Mouse (Mus musculus): ENCODE data around the gene Zfp940. TPM values are rescaled to one million over a fixed set of nuclear protein-coding genes. Genes with fewer than 3 reads are reported as not detected.

Gene Zfp940
- polyA plus RNA-seq, 1 experiment from 2014 or later = 12.4 TPM

GRCm38 (mm10) chr7:29859532-29860517 is 6.4 kb upstream of the Zfp940 start, which contains the start of gene Zfp420:
Gene Zfp420, plus strand, starts transcription at chr7:29859979.
- ATAC-seq (ENCODE audit: low FRiP score) = peak; percentile 97
- Histone ChIP-seq H3K4me3 (ENCODE audit: low read depth, low read length) (peak within 1 kb of the TSS; percentile 50), H3K9me3 (ENCODE audit: control insufficient read depth, low read length) (no peaks in the 10 kb centered on the region), H3K27ac (ENCODE audit: low read depth, low read length) (0 out of 2 replicates have a peak within 1 kb of the TSS, but pooled peaks have one; percentile 37), H3K27me3 (ENCODE audit: control insufficient read depth, insufficient read depth, low read length) (no peaks in the 10 kb centered on the region), H3K36me3 (ENCODE audit: control insufficient read depth, insufficient read depth, low read length) (no peaks in the 10 kb centered on the region), H3K4me2 (replicated peaks; ENCODE audit: low read depth, low read length) (peak within 1 kb of the TSS; percentile 54), H3K9ac (ENCODE audit: low read depth, low read length) (peak within 1 kb of the TSS; percentile 60), H3K4me1 (replicated peaks; ENCODE audit: control insufficient read depth, insufficient read depth, low read length) (no peaks in the 10 kb centered on the region; the same call in 1 of the 2 replicates)
- peak; percentile 86 for DNase-seq (ENCODE audit: low spot score)
- 9% methylated on average over 31 of the region's 32 CpGs for WGBS

- Histone ChIP-seq H3K9ac (ENCODE audit: low read depth, low read length) (peak overlapping the region; percentile 70), H3K9me3 (ENCODE audit: control insufficient read depth, low read length) (no peaks in the 10 kb centered on the region), H3K4me2 (replicated peaks; ENCODE audit: low read depth, low read length) (peak overlapping the region; percentile 69), H3K4me1 (replicated peaks; ENCODE audit: control insufficient read depth, insufficient read depth, low read length) (no peaks in the 10 kb centered on the region), H3K27ac (ENCODE audit: low read depth, low read length) (no peak overlapping the region), H3K4me3 (ENCODE audit: low read depth, low read length) (peak overlapping the region; percentile 53), H3K36me3 (ENCODE audit: control insufficient read depth, insufficient read depth, low read length) (no peaks in the 10 kb centered on the region), H3K27me3 (ENCODE audit: control insufficient read depth, insufficient read depth, low read length) (no peaks in the 10 kb centered on the region)
- ATAC-seq (ENCODE audit: low FRiP score) = peak; percentile 11; the same call in 1 of the 2 replicates
- WGBS = 64% methylated on average over 9 of the region's 9 CpGs
- DNase-seq (ENCODE audit: low spot score) = peak; percentile 16
Measured at GRCm38 (mm10) chr7:29852831-29853218, 644 bp downstream of the Zfp940 start.

GRCm38 (mm10) chr7:29844616-29845015 is 8.9 kb downstream of the Zfp940 start:
- Histone ChIP-seq H3K27me3 (ENCODE audit: control insufficient read depth, insufficient read depth, low read length) (no peaks in the 10 kb centered on the region), H3K4me1 (replicated peaks; ENCODE audit: control insufficient read depth, insufficient read depth, low read length) (no peaks in the 10 kb centered on the region), H3K4me2 (replicated peaks; ENCODE audit: low read depth, low read length) (no peak overlapping the region), H3K9me3 (ENCODE audit: control insufficient read depth, low read length) (no peaks in the 10 kb centered on the region), H3K36me3 (ENCODE audit: control insufficient read depth, insufficient read depth, low read length) (no peaks in the 10 kb centered on the region; the same call in 1 of the 2 replicates), H3K4me3 (ENCODE audit: low read depth, low read length) (no peak overlapping the region), H3K9ac (ENCODE audit: low read depth, low read length) (no peak overlapping the region), H3K27ac (ENCODE audit: low read depth, low read length) (no peak overlapping the region)
- DNase-seq (ENCODE audit: low spot score) = no peak
- WGBS = 93% methylated on average over 5 of the region's 5 CpGs
- no peak for ATAC-seq (ENCODE audit: low FRiP score)

GRCm38 (mm10) chr7:29842105-29842504 is 11.4 kb downstream of the Zfp940 start:
- no peak overlapping the region for H3K27ac ChIP-seq (ENCODE audit: low read depth, low read length)
- 85% methylated on average over 1 of the region's 1 CpGs for WGBS
- no peak overlapping the region for H3K4me3 ChIP-seq (ENCODE audit: low read depth, low read length)
- no peaks in the 10 kb centered on the region; the same call in 1 of the 2 replicates for H3K36me3 ChIP-seq (ENCODE audit: control insufficient read depth, insufficient read depth, low read length)
- no peak overlapping the region for H3K9ac ChIP-seq (ENCODE audit: low read depth, low read length)
- H3K9me3 ChIP-seq (ENCODE audit: control insufficient read depth, low read length) = no peaks in the 10 kb centered on the region
- no peaks in the 10 kb centered on the region for H3K27me3 ChIP-seq (ENCODE audit: control insufficient read depth, insufficient read depth, low read length)
- DNase-seq (ENCODE audit: low spot score) (no peak), ATAC-seq (ENCODE audit: low FRiP score) (no peak)
- H3K4me1 ChIP-seq (replicated peaks; ENCODE audit: control insufficient read depth, insufficient read depth, low read length) = no peaks in the 10 kb centered on the region
- no peak overlapping the region for H3K4me2 ChIP-seq (replicated peaks; ENCODE audit: low read depth, low read length)

- H3K4me2 ChIP-seq (replicated peaks; ENCODE audit: low read depth, low read length) = no peak overlapping the region
- no peak overlapping the region for H3K4me3 ChIP-seq (ENCODE audit: low read depth, low read length)
- H3K27ac ChIP-seq (ENCODE audit: low read depth, low read length) = no peak overlapping the region
- H3K9ac ChIP-seq (ENCODE audit: low read depth, low read length) = no peak overlapping the region
- no peaks in the 10 kb centered on the region for H3K36me3 ChIP-seq (ENCODE audit: control insufficient read depth, insufficient read depth, low read length)
- 81% methylated on average over 3 of the region's 3 CpGs for WGBS
- no peaks in the 10 kb centered on the region for H3K4me1 ChIP-seq (replicated peaks; ENCODE audit: control insufficient read depth, insufficient read depth, low read length)
- no peak for ATAC-seq (ENCODE audit: low FRiP score)
- H3K27me3 ChIP-seq (ENCODE audit: control insufficient read depth, insufficient read depth, low read length) = no peaks in the 10 kb centered on the region
- DNase-seq (ENCODE audit: low spot score) = no peak
- H3K9me3 ChIP-seq (ENCODE audit: control insufficient read depth, low read length) = no peaks in the 10 kb centered on the region
Measured at GRCm38 (mm10) chr7:29839256-29839655, 14.2 kb downstream of the Zfp940 start.

GRCm38 (mm10) chr7:29836816-29837215 is 16.7 kb downstream of the Zfp940 start:
- Histone ChIP-seq H3K9me3 (ENCODE audit: control insufficient read depth, low read length) (no peaks in the 10 kb centered on the region), H3K36me3 (ENCODE audit: control insufficient read depth, insufficient read depth, low read length) (no peaks in the 10 kb centered on the region), H3K27ac (ENCODE audit: low read depth, low read length) (no peak overlapping the region), H3K4me2 (replicated peaks; ENCODE audit: low read depth, low read length) (no peak overlapping the region), H3K4me1 (replicated peaks; ENCODE audit: control insufficient read depth, insufficient read depth, low read length) (no peaks in the 10 kb centered on the region), H3K27me3 (ENCODE audit: control insufficient read depth, insufficient read depth, low read length) (no peaks in the 10 kb centered on the region), H3K4me3 (ENCODE audit: low read depth, low read length) (no peak overlapping the region), H3K9ac (ENCODE audit: low read depth, low read length) (no peak overlapping the region)
- WGBS = 92% methylated on average over 1 of the region's 1 CpGs
- ATAC-seq (ENCODE audit: low FRiP score) (no peak), DNase-seq (ENCODE audit: low spot score) (no peak)

- WGBS = 84% methylated on average over 12 of the region's 12 CpGs
Measured at GRCm38 (mm10) chr7:29829804-29830203, 23.7 kb downstream of the Zfp940 start.

GRCm38 (mm10) chr7:29828001-29828400 is 25.5 kb downstream of the Zfp940 start:
- Histone ChIP-seq H3K27me3 (ENCODE audit: control insufficient read depth, insufficient read depth, low read length) (no peaks in the 10 kb centered on the region), H3K9ac (ENCODE audit: low read depth, low read length) (no peak overlapping the region), H3K4me2 (replicated peaks; ENCODE audit: low read depth, low read length) (no peak overlapping the region), H3K4me3 (ENCODE audit: low read depth, low read length) (no peak overlapping the region), H3K36me3 (ENCODE audit: control insufficient read depth, insufficient read depth, low read length) (peaks cover 18% of the 10 kb centered on the region), H3K9me3 (ENCODE audit: control insufficient read depth, low read length) (no peaks in the 10 kb centered on the region), H3K4me1 (replicated peaks; ENCODE audit: control insufficient read depth, insufficient read depth, low read length) (no peaks in the 10 kb centered on the region), H3K27ac (ENCODE audit: low read depth, low read length) (no peak overlapping the region)
- WGBS = 96% methylated on average over 12 of the region's 12 CpGs
- DNase-seq (ENCODE audit: low spot score) (no peak), ATAC-seq (ENCODE audit: low FRiP score) (no peak)

More at GRCm38 (mm10) chr7:29829804-29830203, 23.7 kb downstream of the Zfp940 start:
- no peaks in the 10 kb centered on the region for H3K27me3 ChIP-seq (ENCODE audit: control insufficient read depth, insufficient read depth, low read length)
- no peaks in the 10 kb centered on the region for H3K9me3 ChIP-seq (ENCODE audit: control insufficient read depth, low read length)
- H3K27ac ChIP-seq (ENCODE audit: low read depth, low read length) = no peak overlapping the region
- ATAC-seq (ENCODE audit: low FRiP score) = no peak
- H3K4me3 ChIP-seq (ENCODE audit: low read depth, low read length) = no peak overlapping the region
- no peaks in the 10 kb centered on the region for H3K4me1 ChIP-seq (replicated peaks; ENCODE audit: control insufficient read depth, insufficient read depth, low read length)
- no peak overlapping the region for H3K4me2 ChIP-seq (replicated peaks; ENCODE audit: low read depth, low read length)
- peaks cover 18% of the 10 kb centered on the region for H3K36me3 ChIP-seq (ENCODE audit: control insufficient read depth, insufficient read depth, low read length)
- H3K9ac ChIP-seq (ENCODE audit: low read depth, low read length) = no peak overlapping the region
- DNase-seq (ENCODE audit: low spot score) = no peak

All from hindbrain, embryonic 11.5 days (tissue).